Mouse (Mus musculus): ENCODE data around the gene Ppp2r3d. TPM values are rescaled to one million over a fixed set of nuclear protein-coding genes. Genes with fewer than 3 reads are reported as not detected.

The Ppp2r3d gene
- polyA plus RNA-seq, 1 experiment, result 25.4 TPM

DNA sequence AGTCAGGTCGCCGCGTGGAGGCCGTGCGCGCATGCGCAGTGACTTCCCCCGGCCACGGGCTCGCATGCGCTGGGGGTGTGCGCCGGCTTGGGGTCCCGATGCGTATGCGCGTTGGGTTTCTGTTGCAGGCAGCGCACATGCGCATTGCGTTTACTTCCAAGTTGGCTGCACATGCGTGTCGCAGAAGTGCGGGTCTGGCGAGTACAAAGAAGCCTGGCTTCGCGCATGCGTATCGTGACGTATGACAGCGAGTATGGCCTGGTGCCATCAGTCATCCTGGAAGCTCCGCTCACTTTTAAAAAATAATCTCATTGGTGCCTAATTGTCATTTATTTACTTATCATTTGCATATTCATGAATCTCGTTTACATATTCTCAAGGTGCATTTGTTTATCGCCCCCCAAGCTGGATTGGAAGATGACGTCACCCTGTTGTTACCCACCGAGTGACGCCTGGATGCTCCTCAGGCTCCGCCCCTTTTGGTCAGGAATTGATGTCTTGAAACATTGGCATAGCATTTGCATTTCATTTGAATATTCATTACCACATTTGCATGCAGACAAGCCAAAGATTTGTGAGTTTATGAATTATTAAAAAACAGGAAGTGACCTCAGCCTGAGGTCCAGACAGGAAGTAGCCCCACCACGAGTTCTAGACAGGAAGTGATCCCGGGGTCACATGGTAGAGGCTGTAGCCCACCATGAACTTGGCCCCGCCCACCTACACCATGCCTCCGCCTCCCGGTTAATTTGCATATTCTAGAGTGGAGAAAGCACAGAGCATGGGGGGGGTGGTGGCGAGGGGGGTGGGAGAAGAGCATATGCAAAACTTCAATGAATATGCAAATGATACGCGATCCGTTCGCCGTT, 51.9 kb downstream of the Ppp2r3d start:
- Histone ChIP-seq H3K4me1 (ENCODE audit: control insufficient read depth, insufficient read depth, insufficient read length, low read length) (no peaks in the 10 kb centered on the region), H3K4me3 (ENCODE audit: insufficient read depth, low read depth, low read length) (peak overlapping the region; percentile 85), H3K27ac (replicated peaks; ENCODE audit: low read depth, low read length) (peak overlapping the region; percentile 98)

DNA sequence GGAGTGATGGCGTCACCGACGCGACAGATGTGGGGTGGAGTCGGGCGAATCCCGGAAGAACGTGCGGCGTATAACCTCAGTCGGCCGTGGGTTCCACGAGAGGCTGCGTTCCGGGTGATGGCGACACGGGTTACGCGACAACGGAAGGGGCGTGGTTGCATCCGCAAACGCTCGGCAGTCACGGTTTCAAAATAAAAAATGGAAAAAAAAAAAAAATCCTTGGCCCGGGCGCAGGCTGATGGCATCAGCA, 52.5 kb downstream of the Ppp2r3d start:
- H3K4me3 ChIP-seq (ENCODE audit: insufficient read depth, low read depth, low read length), result peak overlapping the region; percentile 85
- H3K27ac ChIP-seq (replicated peaks; ENCODE audit: low read depth, low read length), result peak overlapping the region; percentile 98
- no peaks in the 10 kb centered on the region for H3K4me1 ChIP-seq (ENCODE audit: control insufficient read depth, insufficient read depth, insufficient read length, low read length)

DNA sequence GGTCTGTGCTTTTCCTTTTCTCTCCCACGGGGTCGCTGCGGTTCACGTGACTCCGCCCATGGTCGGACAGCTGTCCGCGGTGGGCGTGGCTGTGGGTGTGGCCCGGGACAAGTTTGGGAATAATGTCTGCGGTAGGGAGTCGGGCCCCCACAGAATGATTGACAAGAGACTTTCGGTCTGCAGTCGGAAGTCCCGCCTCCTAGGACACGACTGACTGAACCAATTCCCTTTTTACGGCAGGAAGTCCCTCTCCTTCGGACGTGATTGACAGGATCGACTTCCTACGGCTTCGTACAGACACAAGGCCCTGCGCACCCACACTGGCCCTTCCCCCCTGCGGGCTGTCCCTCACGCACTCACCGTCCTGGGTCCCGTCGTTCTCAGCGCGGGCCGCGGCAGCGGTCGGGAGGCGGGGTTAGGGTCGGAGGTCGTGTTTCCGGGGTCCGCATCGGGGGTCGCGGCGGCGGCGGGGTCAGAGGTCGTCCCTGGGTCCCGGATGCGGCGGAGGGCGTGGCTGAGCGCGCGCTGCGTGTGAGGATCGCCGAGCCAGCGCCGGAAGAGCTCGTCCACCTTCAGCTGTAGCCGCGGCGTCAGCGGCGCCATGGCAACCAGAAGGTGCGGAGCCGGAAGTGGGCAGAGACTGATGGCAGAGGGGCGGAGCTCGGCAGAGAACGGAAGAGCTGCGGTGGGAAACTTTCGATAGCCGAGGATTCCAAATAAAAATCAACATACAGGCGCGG, 53.0 kb downstream of the Ppp2r3d start:
- Histone ChIP-seq H3K27ac (replicated peaks; ENCODE audit: low read depth, low read length) (peak overlapping the region; percentile 99), H3K4me3 (ENCODE audit: insufficient read depth, low read depth, low read length) (peak overlapping the region; percentile 85)

DNA sequence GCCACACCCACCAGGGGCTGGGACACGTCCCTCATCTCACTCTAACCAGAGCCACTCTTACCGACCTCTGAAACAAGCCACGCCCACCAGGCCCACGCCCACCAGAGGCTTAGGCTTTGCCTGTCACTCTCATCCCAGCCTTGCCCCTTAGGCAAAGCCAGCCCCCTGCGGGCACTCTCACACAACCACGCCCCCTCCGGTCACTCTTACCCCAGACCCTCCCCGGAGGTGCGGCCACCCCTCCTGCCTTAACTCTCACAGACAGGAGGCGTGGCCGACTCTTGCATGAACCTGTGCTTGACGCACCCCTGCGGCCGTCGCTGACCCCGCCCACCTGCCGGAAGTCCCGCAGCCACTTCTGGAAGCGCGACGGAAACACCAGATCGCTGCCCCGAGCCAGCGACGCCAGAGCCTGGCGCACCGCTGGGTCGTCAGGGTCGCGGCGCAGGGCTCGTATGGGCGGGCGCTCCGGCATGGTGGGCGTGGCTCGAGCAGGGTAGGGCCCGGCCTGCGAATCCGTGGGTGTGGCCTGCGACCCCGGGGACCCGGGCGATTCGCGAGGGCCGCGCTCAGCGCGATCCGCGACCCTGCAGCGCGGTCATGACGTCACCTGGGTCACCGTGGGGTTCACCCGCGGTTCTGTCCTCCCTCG, 53.7 kb downstream of the Ppp2r3d start:
- peak overlapping the region; percentile 99 for H3K27ac ChIP-seq (replicated peaks; ENCODE audit: low read depth, low read length)

More for the DNA sequence above, 53.0 kb downstream of the Ppp2r3d start:
- H3K4me1 ChIP-seq (ENCODE audit: control insufficient read depth, insufficient read depth, insufficient read length, low read length), result no peaks in the 10 kb centered on the region

DNA sequence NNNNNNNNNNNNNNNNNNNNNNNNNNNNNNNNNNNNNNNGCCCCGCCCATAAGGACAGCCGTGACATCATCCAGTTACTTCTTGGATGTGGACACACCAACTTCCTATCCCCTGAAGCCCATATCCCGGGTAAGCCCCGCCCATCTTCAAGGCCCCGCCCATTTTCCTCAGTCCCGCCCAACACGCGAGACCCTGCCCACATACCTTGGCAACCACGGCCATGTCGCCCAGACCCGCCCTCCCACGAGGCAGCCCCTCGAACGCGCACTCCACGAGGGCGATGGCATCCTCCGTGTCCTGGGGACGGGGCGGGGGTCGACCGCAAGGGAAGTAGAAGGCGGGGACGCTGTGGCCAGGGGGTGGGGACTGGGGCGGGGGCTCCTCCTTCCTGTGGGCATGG, 54.3 kb downstream of the Ppp2r3d start:
- Histone ChIP-seq H3K4me1 (ENCODE audit: control insufficient read depth, insufficient read depth, insufficient read length, low read length) (no peaks in the 10 kb centered on the region), H3K4me3 (ENCODE audit: insufficient read depth, low read depth, low read length) (peak overlapping the region; percentile 85; the same call in 1 of the 2 replicates), H3K27ac (replicated peaks; ENCODE audit: low read depth, low read length) (no peak overlapping the region)

More for the DNA sequence above, 53.7 kb downstream of the Ppp2r3d start:
- Histone ChIP-seq H3K4me3 (ENCODE audit: insufficient read depth, low read depth, low read length) (peak overlapping the region; percentile 85), H3K4me1 (ENCODE audit: control insufficient read depth, insufficient read depth, insufficient read length, low read length) (no peaks in the 10 kb centered on the region)

DNA sequence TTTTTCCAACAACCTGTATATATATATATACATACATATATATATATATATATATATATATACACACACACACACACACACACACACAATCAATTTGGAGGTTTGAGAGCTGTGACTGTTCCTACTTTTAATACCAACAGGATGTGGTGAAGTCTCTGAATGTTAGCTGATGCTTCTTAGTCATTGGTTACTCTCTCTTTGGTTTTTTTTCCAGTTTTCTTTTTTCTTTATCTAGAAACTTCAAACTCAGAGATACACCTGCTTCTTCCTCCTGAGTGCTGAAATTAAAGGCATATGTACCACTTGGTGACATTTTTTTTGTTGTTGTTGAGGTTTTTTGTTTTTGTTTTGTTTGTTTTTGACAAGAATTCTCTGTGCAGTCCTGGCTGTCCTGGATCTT, 63.8 kb downstream of the Ppp2r3d start:
- no peak overlapping the region for H3K27ac ChIP-seq (replicated peaks; ENCODE audit: low read depth, low read length)
- H3K4me3 ChIP-seq (ENCODE audit: insufficient read depth, low read depth, low read length), result no peak overlapping the region
- no peaks in the 10 kb centered on the region for H3K4me1 ChIP-seq (ENCODE audit: control insufficient read depth, insufficient read depth, insufficient read length, low read length)

DNA sequence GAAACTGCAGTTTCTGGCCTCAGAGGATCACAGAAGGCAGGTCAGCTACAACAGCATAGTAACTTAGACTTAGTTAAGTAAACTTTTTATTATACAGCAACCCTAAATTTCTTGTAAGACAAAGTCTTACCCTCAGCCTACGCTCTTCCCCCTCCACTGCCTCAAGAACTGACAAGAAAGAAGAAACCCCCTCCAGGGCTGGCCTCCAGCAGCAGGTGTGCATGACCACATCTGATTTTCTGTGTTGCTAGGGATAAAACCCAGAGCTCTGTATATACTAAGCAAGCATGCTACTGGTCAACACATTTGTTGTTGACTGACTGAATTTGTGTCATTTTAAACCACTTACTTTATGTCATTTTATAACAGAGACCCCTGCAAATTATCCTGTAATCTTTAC, 65.1 kb downstream of the Ppp2r3d start:
- Histone ChIP-seq H3K4me1 (ENCODE audit: control insufficient read depth, insufficient read depth, insufficient read length, low read length) (no peaks in the 10 kb centered on the region), H3K4me3 (ENCODE audit: insufficient read depth, low read depth, low read length) (no peak overlapping the region), H3K27ac (replicated peaks; ENCODE audit: low read depth, low read length) (no peak overlapping the region)

DNA sequence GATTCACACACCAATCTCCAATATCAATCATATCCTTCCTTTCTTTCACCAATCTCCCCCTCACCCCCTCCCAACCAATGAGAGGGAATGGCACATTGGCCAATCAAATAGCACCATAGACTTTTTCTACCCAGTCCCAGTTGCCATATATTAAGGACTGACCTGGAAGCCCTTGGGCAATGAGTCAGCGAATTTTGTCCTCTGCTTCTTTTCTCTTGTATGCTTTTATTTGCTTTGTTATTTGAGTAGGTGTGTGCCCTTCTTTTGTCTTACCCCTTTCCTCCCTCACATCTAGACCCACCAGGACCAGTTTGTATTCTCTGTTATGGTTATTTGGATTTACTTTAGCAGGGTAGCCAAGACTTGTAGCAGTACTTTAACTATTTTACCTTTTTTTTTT, 68.1 kb downstream of the Ppp2r3d start:
- no peak overlapping the region for H3K27ac ChIP-seq (replicated peaks; ENCODE audit: low read depth, low read length)
- H3K4me1 ChIP-seq (ENCODE audit: control insufficient read depth, insufficient read depth, insufficient read length, low read length), result no peaks in the 10 kb centered on the region
- H3K4me3 ChIP-seq (ENCODE audit: insufficient read depth, low read depth, low read length), result no peak overlapping the region

Other genes with a start within 250 kb of the Ppp2r3d start
- 14.3 and 18.4 TPM in 2 replicates for gene 2010315B03Rik, start 164.2 kb downstream of the Ppp2r3d start, polyA plus RNA-seq (2012; ENCODE audit: insufficient read depth, insufficient read length, missing spikeins)
- not detected in 2 replicates for gene Gm21836, start 16.9 kb upstream of the Ppp2r3d start, polyA plus RNA-seq (2012; ENCODE audit: insufficient read depth, insufficient read length, missing spikeins)